8 mouse cellular contexts compared by ENCODE assay signal in genomic region chr10:67979401-67980157, GRCm38 (mm10). TPM values are rescaled to one million over a fixed set of nuclear protein-coding genes. Genes with fewer than 3 reads are reported as not detected.
DNase-seq lines count a peak whose midpoint lies in the region; ATAC-seq and TF ChIP-seq lines count a peak whose summit lies in the region.

Gene Rtkn2 (plus strand): TSS chr10:67979570.

- H3K27ac ChIP-seq in hindbrain, embryonic 10.5 days = peak within 1 kb of the TSS; percentile 95
- H3K27ac ChIP-seq in lung, postnatal 0 days (ENCODE audit: low read length) = peak within 1 kb of the TSS; percentile 22

- ATAC-seq in frontal cortex, adult (ENCODE audit: low TSS enrichment) = peak; percentile 91
- peak; percentile 94 for ATAC-seq in lung, postnatal 0 days

- 0 out of 2 replicates have a peak, but pooled peaks cover 9% of the 10 kb centered on the region for H3K36me3 ChIP-seq in hindbrain, embryonic 10.5 days
- no peaks in the 10 kb centered on the region for H3K36me3 ChIP-seq in lung, postnatal 0 days (ENCODE audit: insufficient read depth, low read length)

- peak within 1 kb of the TSS; percentile 91 for H3K4me3 ChIP-seq in hindbrain, embryonic 10.5 days
- peak within 1 kb of the TSS; percentile 67 for H3K4me3 ChIP-seq in lung, postnatal 0 days (ENCODE audit: low read depth, low read length)

- WGBS in hindbrain, embryonic 10.5 days = under 1% methylated on average over 57 of the region's 57 CpGs
- under 1% methylated on average over 56 of the region's 57 CpGs for WGBS in lung, postnatal 0 days

- peaks cover 21% of the 10 kb centered on the region for H3K4me1 ChIP-seq in hindbrain, embryonic 10.5 days (replicated peaks)
- H3K4me1 ChIP-seq in lung, postnatal 0 days (ENCODE audit: insufficient read depth, low read depth, low read length) = no peaks in the 10 kb centered on the region

- peak; percentile 96 for DNase-seq in NIH3T3 (ENCODE audit: low read depth)
- peak; percentile 71 for DNase-seq in cerebellum, adult 9-10 months
- DNase-seq in hindbrain, embryonic 10.5 days (ENCODE audit: low spot score) = peak; percentile 100
- peak; percentile 89 to 92 for DNase-seq in layer of hippocampus, postnatal 10 days (ENCODE audit: low spot score in 2 of 2)
- DNase-seq in lung, postnatal 0 days (ENCODE audit: low spot score) = peak; percentile 96
- DNase-seq in ovary, postnatal 10 days (ENCODE audit: low spot score) = peak; percentile 64
- peak; percentile 97 for DNase-seq in thymus, postnatal 0 days (ENCODE audit: low spot score)

- peak within 1 kb of the TSS; percentile 37; the same call in 1 of the 2 replicates for H3K9ac ChIP-seq in lung, postnatal 0 days (replicated peaks; ENCODE audit: low read depth)

- no peaks in the 10 kb centered on the region for H3K9me3 ChIP-seq in hindbrain, embryonic 10.5 days
- H3K9me3 ChIP-seq in lung, postnatal 0 days (ENCODE audit: low read length) = no peaks in the 10 kb centered on the region

- TF ChIP-seq CTCF in lung, postnatal 0 days (IDR thresholded peaks at IDR 0.05) = peak; percentile 40; the same call in 1 of the 2 replicates

- no peaks in the 10 kb centered on the region for H3K27me3 ChIP-seq in hindbrain, embryonic 10.5 days (ENCODE audit: insufficient read depth, poor library complexity, severe bottlenecking)
- H3K27me3 ChIP-seq in lung, postnatal 0 days (replicated peaks; ENCODE audit: insufficient read depth, low read length) = no peaks in the 10 kb centered on the region

- TF ChIP-seq EP300 in lung, postnatal 0 days (IDR thresholded peaks at IDR 0.05) = no peak

- peak within 1 kb of the TSS; percentile 97 for H3K4me2 ChIP-seq in lung, postnatal 0 days (replicated peaks; ENCODE audit: low read depth, low read length)

RNA-seq across cellular contexts. Expression of gene Rtkn2, which starts in this region (rescaled TPM):
- polyA plus RNA-seq in hindbrain, embryonic 10.5 days (2016; fragmentation: Nextera tagmentation; extraction: Ambion mirVana) = 18.9 and 20.3 TPM in 2 replicates
- 1 to 10 TPM; 4.1 to 4.4 TPM for total RNA-seq in layer of hippocampus, postnatal 10 days (2021)
- 171 and 207 TPM in 2 replicates for polyA plus RNA-seq in lung, postnatal 0 days (2015; fragmentation: Nextera tagmentation; extraction: Ambion mirVana)
- 13.6 and 16.0 TPM in 2 replicates for polyA plus RNA-seq in thymus, postnatal 0 days (2015; fragmentation: Nextera tagmentation; extraction: Ambion mirVana)

Comparison
In these comparisons a context has a peak if more than half of its experiments do, and no peak if none do; other contexts are left out.
1. Peak in every context shown above with its lines: DNase-seq, ATAC-seq, H3K4me3 ChIP-seq and H3K27ac ChIP-seq.